Mouse (Mus musculus) heart, embryonic 14.5 days (tissue): ENCODE data around the gene Tbc1d10a. TPM values are rescaled to one million over a fixed set of nuclear protein-coding genes. Genes with fewer than 3 reads are reported as not detected.

ENCODE experiments used
- ATAC-seq: fragments of 200-750 bp; cut with Nextera tagmentation; 2 replicates; pipeline ENCODE4 v1.8.0; 2017; ENCODE audit warnings: low read depth, moderate TSS enrichment; ENCODE audit not compliant: insufficient number of reproducible peaks, insufficient read depth, low FRiP score
- H3K27ac ChIP-seq, 2 experiments: fragments of 200-500 bp in 1 of 2; fragments of 300-500 bp in 1 of 2; sonication (generic) in 1 of 2; replicated peaks in 1 of 2; 2 replicates each; pipeline ENCODE4 v1.5.1; 2012 to 2014; ENCODE audit warnings: low read depth in 2 of 2, low read length in 2 of 2, control low read depth in 1 of 2, mild to moderate bottlenecking in 1 of 2, mixed read lengths in 1 of 2; ENCODE audit not compliant: control insufficient read depth in 1 of 2, insufficient read depth in 1 of 2
- H3K27me3 ChIP-seq: fragments of 300-500 bp; sonication (generic); 2 replicates; pipeline ENCODE4 v1.6.1; 2014; ENCODE audit warnings: mild to moderate bottlenecking, low read length, control low read depth; ENCODE audit not compliant: control insufficient read depth, insufficient read depth
- H3K36me3 ChIP-seq: fragments of 300-500 bp; sonication (generic); 2 replicates; pipeline ENCODE4 v1.6.1; 2014; ENCODE audit warnings: mild to moderate bottlenecking, control low read depth, low read length, mixed read lengths; ENCODE audit not compliant: control insufficient read depth, insufficient read depth
- H3K4me1 ChIP-seq, 2 experiments: fragments of 200-500 bp in 1 of 2; fragments of 300-500 bp in 1 of 2; sonication (generic) in 1 of 2; 2 replicates each; pipeline ENCODE4 v1.6.1; 2012 to 2014; ENCODE audit warnings: low read length in 2 of 2, control low read depth in 1 of 2, mixed read lengths in 1 of 2; ENCODE audit not compliant: control insufficient read depth in 2 of 2, insufficient read depth in 2 of 2
- H3K4me2 ChIP-seq: fragments of 300-500 bp; sonication (generic); 2 replicates; pipeline ENCODE4 v1.6.1; 2014; ENCODE audit warnings: mild to moderate bottlenecking, low read length
- H3K4me3 ChIP-seq, 2 experiments: fragments of 200-500 bp in 1 of 2; fragments of 300-500 bp in 1 of 2; sonication (generic) in 1 of 2; 2 replicates each; pipeline ENCODE4 v1.5.1; 2012 to 2014; ENCODE audit warnings: low read length in 2 of 2, mild to moderate bottlenecking in 2 of 2, control low read depth in 1 of 2, low read depth in 1 of 2, moderate library complexity in 1 of 2; ENCODE audit not compliant: control insufficient read depth in 1 of 2, insufficient read depth in 1 of 2
- H3K9ac ChIP-seq: fragments of 300-500 bp; sonication (generic); 2 replicates; pipeline ENCODE4 v1.6.1; 2014; ENCODE audit warnings: mild to moderate bottlenecking, low read length
- H3K9me3 ChIP-seq: fragments of 300-500 bp; sonication (generic); 2 replicates; pipeline ENCODE4 v1.6.1; 2016; ENCODE audit warnings: low read length, control low read depth; ENCODE audit not compliant: control insufficient read depth
- WGBS: fragments of 180-500 bp; shearing (Covaris S2); extraction: QIAGEN DNeasy Blood & Tissue Kit; methylation state at CpG from one replicate; pipeline ENCODE4 v1.1.7; 2014; 5-methylcytosine and 5-hydroxymethylcytosine counted together
- polyA plus RNA-seq: library from polyadenylated mRNA; unstranded; fragments of >200 nt; fragmentation: Nextera tagmentation; extraction: Ambion mirVana; gene quantifications from 2 replicates; pipeline ENCODE4 v1.2.1, GENCODE M21; 2014

Tbc1d10a gene
- polyA plus RNA-seq, 1 experiment from 2014 or later = 10.0 TPM

DNA sequence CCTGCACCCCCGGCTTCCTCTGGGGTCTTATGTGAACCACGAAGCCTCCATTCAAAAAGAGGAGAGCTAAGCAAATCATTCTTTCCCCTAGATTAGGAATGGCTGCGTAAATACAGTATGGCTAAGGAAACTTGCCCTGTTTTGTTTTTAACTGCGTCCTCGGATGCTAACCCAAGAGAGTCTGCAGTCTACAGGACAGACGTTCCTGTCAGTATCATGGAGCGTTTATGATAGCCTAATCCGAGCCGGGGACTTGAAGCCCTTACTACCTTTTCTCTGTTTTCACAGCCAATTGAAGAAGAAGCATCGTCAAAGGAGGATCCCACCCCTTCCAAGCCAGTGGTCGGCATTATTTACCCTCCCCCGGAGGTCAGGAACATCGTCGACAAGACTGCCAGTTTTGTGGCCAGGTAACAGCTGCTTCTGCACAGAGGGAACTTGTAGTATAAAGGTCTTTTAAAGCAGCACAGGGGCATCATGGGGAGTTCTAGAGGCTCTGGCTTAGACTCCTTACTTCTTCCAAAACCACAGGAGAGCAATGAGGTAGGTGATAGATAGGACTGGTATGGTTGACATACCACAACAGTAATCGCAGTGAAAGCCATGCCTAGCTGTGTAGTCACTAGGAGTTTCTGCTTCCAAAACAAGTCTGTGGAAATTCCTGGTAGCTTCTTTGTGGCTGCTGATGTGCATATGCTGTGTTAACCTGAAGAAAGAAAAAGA, 25.7 kb upstream of the Tbc1d10a start:
- 6% methylated on average over 15 of the region's 15 CpGs for WGBS
- H3K4me2 ChIP-seq = peak overlapping the region; percentile 91
- ATAC-seq = no peak
- H3K9me3 ChIP-seq = no peaks in the 10 kb centered on the region
- H3K36me3 ChIP-seq = peaks cover 51% of the 10 kb centered on the region
- H3K4me1 ChIP-seq = peaks cover 0 to 36% of the 10 kb centered on the region in 2 experiments; a peak in 2 of 4 replicates
- H3K4me3 ChIP-seq = peak overlapping the region; percentile 74 to 91
- H3K27me3 ChIP-seq = no peaks in the 10 kb centered on the region
- peak overlapping the region; percentile 83 to 94; a peak in 3 of 4 replicates for H3K27ac ChIP-seq
- peak overlapping the region; percentile 82 for H3K9ac ChIP-seq

DNA sequence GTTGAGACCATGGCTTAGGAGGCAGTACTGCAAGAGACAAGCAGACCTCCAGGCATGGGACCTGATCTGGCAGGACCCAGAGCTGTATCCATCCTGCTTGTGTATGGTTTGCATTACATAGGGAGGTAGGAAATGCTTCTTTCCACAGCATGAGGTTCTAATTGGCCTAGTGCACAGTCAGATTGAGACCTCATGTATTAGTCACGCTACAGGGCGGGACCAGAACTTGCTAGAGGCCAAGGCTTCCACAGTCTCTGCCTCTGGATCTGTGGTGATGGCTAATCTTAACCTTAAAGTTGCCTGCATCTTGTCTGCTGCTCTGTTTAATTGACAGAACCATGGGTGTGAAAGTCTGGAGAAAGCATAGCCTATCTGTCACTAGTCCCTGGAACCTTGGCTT, 21.9 kb upstream of the Tbc1d10a start:
- Histone ChIP-seq H3K4me3 (no peak overlapping the region), H3K27ac (no peak overlapping the region), H3K4me1 (peaks cover 0 to 30% of the 10 kb centered on the region in 2 experiments; a peak in 2 of 4 replicates), H3K4me2 (no peak overlapping the region), H3K9ac (no peak overlapping the region), H3K9me3 (no peaks in the 10 kb centered on the region), H3K36me3 (peaks cover 86% of the 10 kb centered on the region), H3K27me3 (no peaks in the 10 kb centered on the region)
- 87% methylated on average over 2 of the region's 2 CpGs for WGBS
- ATAC-seq = no peak

DNA sequence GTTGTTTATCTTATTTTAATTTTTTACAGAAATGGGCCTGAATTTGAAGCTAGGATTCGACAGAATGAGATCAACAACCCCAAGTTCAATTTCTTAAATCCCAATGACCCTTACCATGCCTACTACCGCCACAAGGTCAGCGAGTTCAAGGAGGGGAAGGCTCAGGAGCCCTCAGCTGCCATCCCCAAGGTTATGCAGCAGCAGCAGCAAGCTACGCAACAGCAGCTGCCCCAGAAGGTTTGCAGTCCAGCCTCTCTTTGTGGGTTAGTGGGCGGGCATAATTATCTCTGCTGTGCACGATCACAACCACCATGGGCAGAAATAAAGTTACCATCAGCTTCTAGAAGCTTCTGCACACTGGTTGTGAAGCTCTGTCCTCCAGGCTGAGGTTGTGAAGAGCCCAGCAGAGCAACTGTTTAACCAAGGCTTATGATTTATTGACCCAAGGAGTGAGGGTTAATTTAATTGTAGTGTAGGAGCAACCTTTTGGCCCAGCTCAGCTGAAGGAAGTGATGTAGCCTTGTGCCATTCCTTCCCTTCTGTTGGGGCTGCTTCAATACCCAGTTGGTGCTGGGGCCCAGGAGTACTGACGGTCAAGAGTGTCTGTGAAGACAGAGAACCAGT, 20.0 kb upstream of the Tbc1d10a start:
- Histone ChIP-seq H3K9me3 (no peaks in the 10 kb centered on the region), H3K27ac (no peak overlapping the region), H3K36me3 (peaks cover 100% of the 10 kb centered on the region), H3K9ac (no peak overlapping the region), H3K27me3 (no peaks in the 10 kb centered on the region), H3K4me3 (no peak overlapping the region), H3K4me2 (no peak overlapping the region), H3K4me1 (peaks cover 0 to 19% of the 10 kb centered on the region in 2 experiments; a peak in 2 of 4 replicates)
- no peak for ATAC-seq
- WGBS = 92% methylated on average over 7 of the region's 7 CpGs

DNA sequence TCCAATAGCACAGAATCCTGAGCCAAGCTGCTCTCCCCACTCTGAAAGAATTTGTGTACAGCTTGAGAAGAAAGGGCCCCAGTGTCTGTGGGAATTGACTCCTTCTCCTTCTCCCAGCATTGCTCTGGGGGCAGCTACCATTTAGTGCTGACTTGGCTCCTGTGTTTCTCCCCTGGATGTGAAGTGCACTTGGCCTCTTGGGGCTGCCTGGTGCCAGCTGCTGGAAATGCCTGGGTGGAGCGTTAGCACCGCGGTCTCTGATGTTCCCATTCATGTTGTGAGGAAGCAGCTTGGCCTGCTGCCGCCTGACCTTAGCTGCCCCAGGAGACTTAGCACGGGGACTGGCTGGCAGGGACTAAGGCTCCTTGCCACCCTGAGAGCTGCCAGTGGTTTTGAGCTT, 12.0 kb upstream of the Tbc1d10a start:
- Histone ChIP-seq H3K4me2 (no peak overlapping the region), H3K27me3 (no peaks in the 10 kb centered on the region), H3K4me3 (no peak overlapping the region), H3K27ac (no peak overlapping the region), H3K9me3 (no peaks in the 10 kb centered on the region), H3K4me1 (peaks cover 3 to 11% of the 10 kb centered on the region in 2 experiments; a peak in 3 of 4 replicates), H3K9ac (no peak overlapping the region), H3K36me3 (peaks cover 100% of the 10 kb centered on the region)
- no peak for ATAC-seq
- 85% methylated on average over 5 of the region's 5 CpGs for WGBS

DNA sequence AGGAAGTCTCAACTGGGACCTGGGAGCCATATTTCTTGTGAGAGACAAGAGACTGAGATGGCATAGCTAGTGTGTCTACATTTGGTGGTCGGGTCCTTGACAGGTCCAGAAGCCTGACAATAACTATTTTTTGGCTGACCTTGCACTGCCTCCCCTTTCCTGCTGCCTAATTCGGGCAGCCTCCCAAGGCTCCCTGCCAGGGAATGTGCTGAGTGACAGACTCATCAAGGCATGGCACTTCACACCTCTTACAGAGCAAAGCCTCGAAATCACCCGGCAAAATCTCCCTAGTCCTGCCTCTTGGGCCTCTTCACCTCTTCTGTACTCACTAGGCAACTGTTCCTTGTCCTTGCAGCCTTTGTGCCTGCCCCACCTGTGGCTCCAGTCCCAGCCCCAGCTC, 8.9 kb upstream of the Tbc1d10a start:
- H3K27ac ChIP-seq = peak overlapping the region; percentile 10 to 48; a peak in 2 of 4 replicates
- no peak overlapping the region for H3K4me2 ChIP-seq
- no peaks in the 10 kb centered on the region for H3K9me3 ChIP-seq
- no peak overlapping the region for H3K4me3 ChIP-seq
- peaks cover 99% of the 10 kb centered on the region for H3K36me3 ChIP-seq
- peaks cover 3 to 11% of the 10 kb centered on the region in 2 experiments; a peak in 3 of 4 replicates for H3K4me1 ChIP-seq
- H3K9ac ChIP-seq = no peak overlapping the region
- 34% methylated on average over 4 of the region's 4 CpGs for WGBS
- no peak for ATAC-seq
- no peaks in the 10 kb centered on the region for H3K27me3 ChIP-seq

DNA sequence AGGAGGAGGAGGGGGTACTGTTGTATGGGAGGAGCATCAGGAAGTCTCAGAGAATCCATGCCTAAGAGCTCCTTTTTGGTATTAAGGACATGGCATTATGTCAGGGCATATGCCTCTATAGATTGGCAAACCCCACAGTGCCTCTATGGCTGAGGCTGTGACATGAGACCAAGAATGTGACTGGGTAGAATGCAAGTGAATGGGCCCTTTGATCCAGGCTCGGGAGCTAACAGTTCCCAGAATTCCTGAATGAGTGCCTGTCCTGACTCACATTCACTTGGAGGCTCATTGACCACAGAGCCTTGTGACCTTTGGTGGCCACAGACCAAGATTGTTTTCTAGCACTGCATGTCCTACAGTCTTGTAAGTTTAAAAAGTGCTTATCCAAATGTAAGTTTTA, 4.5 kb upstream of the Tbc1d10a start:
- H3K27me3 ChIP-seq = no peaks in the 10 kb centered on the region
- no peak overlapping the region for H3K27ac ChIP-seq
- ATAC-seq = no peak
- no peak overlapping the region for H3K4me2 ChIP-seq
- H3K9ac ChIP-seq = no peak overlapping the region
- no peak overlapping the region for H3K4me3 ChIP-seq
- peaks cover 3 to 11% of the 10 kb centered on the region in 2 experiments; a peak in 3 of 4 replicates for H3K4me1 ChIP-seq
- peaks cover 65% of the 10 kb centered on the region for H3K36me3 ChIP-seq
- 26% methylated on average over 1 of the region's 1 CpGs for WGBS
- H3K9me3 ChIP-seq = no peaks in the 10 kb centered on the region

DNA sequence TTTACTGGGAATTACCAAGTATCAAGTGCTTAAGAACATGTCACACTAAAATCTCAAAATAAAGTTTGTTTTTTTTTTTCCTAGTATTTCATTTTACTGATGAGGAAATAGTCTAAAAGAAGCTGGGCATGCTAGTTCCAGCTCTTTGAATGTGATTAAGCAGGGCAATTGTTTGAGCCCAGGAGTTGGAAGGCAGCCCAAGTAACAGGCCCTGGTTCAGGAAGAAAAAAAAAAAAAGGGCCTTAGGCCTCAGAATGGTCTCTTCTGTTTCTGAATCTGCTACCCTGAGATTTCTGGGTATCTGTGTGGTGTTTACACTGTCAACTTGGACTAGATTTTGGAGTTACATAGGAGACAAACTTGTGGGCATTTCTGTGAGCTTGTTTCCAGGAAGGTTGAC, 3.1 kb upstream of the Tbc1d10a start:
- no peak overlapping the region; a peak in 1 of 4 replicates for H3K27ac ChIP-seq
- H3K36me3 ChIP-seq = peaks cover 50% of the 10 kb centered on the region
- no peak for ATAC-seq
- no peak overlapping the region for H3K4me3 ChIP-seq
- H3K27me3 ChIP-seq = no peaks in the 10 kb centered on the region
- no peak overlapping the region for H3K9ac ChIP-seq
- H3K4me1 ChIP-seq = peaks cover 7 to 14% of the 10 kb centered on the region in 2 experiments; a peak in 2 of 4 replicates
- no peaks in the 10 kb centered on the region for H3K9me3 ChIP-seq
- no peak overlapping the region for H3K4me2 ChIP-seq
